8 mouse cellular contexts compared by ENCODE assay signal in the genomic region with DNA sequence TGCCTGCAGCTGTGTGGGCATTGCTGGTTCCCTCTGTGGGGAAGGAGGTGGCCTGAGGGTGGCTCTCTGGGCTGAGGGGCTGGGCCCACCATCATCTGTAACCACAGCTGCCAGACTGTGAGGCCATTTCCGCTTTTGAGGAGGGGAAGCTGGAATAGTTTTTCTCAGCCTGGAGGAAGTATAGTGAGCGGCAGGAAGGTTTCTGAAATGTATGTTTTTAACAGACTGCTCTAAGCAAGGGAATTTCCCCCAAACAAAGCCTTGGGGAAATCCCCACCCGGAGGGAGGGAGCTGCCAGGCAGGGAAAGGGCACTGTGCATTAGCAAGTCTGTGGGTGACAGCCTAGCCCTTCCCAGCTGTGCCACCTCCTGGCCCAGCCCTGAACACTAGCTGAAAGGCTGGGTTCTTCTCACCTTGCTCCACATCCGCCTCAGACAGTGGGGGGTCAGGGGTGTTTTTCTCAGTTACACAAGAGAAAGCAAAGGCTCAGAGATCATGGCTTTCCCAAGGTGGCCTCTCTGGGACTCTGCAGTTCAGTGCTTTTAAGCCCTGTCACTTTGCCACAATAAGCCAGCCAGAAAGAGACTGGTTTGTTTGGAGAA. TPM values are rescaled to one million over a fixed set of nuclear protein-coding genes. Genes with fewer than 3 reads are reported as not detected.
DNase-seq lines count a peak whose midpoint lies in the region; ATAC-seq and TF ChIP-seq lines count a peak whose summit lies in the region.

No protein-coding gene starts in this region.

- no peak for TF ChIP-seq CTCF in testis, adult 2 months (IDR thresholded peaks at IDR 0.05; ENCODE audit: control insufficient read depth, insufficient read depth, insufficient replicate concordance, low read depth, low read length)

- peaks cover 4% of the 10 kb centered on the region for H3K4me1 ChIP-seq in testis, adult 2 months (ENCODE audit: control insufficient read depth, insufficient read depth, low read length)
- H3K4me1 ChIP-seq in embryonic facial prominence, embryonic 13.5 days: peaks cover 79% of the 10 kb centered on the region
- peaks cover 71% of the 10 kb centered on the region for H3K4me1 ChIP-seq in limb, embryonic 15.5 days
- peaks cover 31% of the 10 kb centered on the region for H3K4me1 ChIP-seq in midbrain, embryonic 16.5 days (ENCODE audit: control insufficient read depth, insufficient read depth, low read length)

- no peaks in the 10 kb centered on the region for H3K9me3 ChIP-seq in embryonic facial prominence, embryonic 13.5 days
- H3K9me3 ChIP-seq in limb, embryonic 15.5 days: no peaks in the 10 kb centered on the region
- H3K9me3 ChIP-seq in midbrain, embryonic 16.5 days (replicated peaks; ENCODE audit: control insufficient read depth, low read length, poor library complexity, severe bottlenecking): no peaks in the 10 kb centered on the region

- peak overlapping the region; percentile 33 for H3K4me2 ChIP-seq in embryonic facial prominence, embryonic 13.5 days
- peak overlapping the region; percentile 20; the same call in 1 of the 2 replicates for H3K4me2 ChIP-seq in limb, embryonic 15.5 days
- no peak overlapping the region for H3K4me2 ChIP-seq in midbrain, embryonic 16.5 days (ENCODE audit: low read length)

- DNase-seq in testis, postnatal 14 days (ENCODE audit: low spot score): no peak
- DNase-seq in heart, postnatal 4 days: peak; percentile 62
- DNase-seq in thymus, postnatal 25 days: peak; percentile 83
- no peak for DNase-seq in layer of hippocampus, postnatal 25 days (ENCODE audit: extremely low spot score in 1 of 2, low spot score in 1 of 2)

- no peaks in the 10 kb centered on the region for H3K36me3 ChIP-seq in testis, adult 2 months (ENCODE audit: control insufficient read depth, insufficient read depth, low read length)
- no peaks in the 10 kb centered on the region for H3K36me3 ChIP-seq in embryonic facial prominence, embryonic 13.5 days
- no peaks in the 10 kb centered on the region for H3K36me3 ChIP-seq in limb, embryonic 15.5 days
- H3K36me3 ChIP-seq in midbrain, embryonic 16.5 days (ENCODE audit: control insufficient read depth, insufficient read depth, low read length): no peaks in the 10 kb centered on the region

- TF ChIP-seq POLR2A in testis, adult 2 months (IDR thresholded peaks at IDR 0.05; ENCODE audit: control insufficient read depth, low read depth, low read length): no peak

- H3K27ac ChIP-seq in testis, adult 2 months (ENCODE audit: control insufficient read depth, insufficient read depth, low read depth, low read length): peak overlapping the region; percentile 36
- H3K27ac ChIP-seq in embryonic facial prominence, embryonic 13.5 days: peak overlapping the region; percentile 90
- peak overlapping the region; percentile 84 for H3K27ac ChIP-seq in limb, embryonic 15.5 days
- peak overlapping the region; percentile 66 for H3K27ac ChIP-seq in midbrain, embryonic 16.5 days (ENCODE audit: low read length)

- 0 out of 2 replicates have a peak overlapping the region, but pooled peaks have one; percentile 32 for H3K9ac ChIP-seq in embryonic facial prominence, embryonic 13.5 days
- H3K9ac ChIP-seq in limb, embryonic 15.5 days: no peak overlapping the region
- peak overlapping the region; percentile 37; the same call in 1 of the 2 replicates for H3K9ac ChIP-seq in midbrain, embryonic 16.5 days (ENCODE audit: low read depth, low read length)

- WGBS in embryonic facial prominence, embryonic 13.5 days: 6% methylated on average over 4 of the region's 4 CpGs
- 11% methylated on average over 4 of the region's 4 CpGs for WGBS in limb, embryonic 15.5 days
- WGBS in midbrain, embryonic 16.5 days: 10% methylated on average over 4 of the region's 4 CpGs

- no peaks in the 10 kb centered on the region for H3K27me3 ChIP-seq in testis, adult 2 months (ENCODE audit: control insufficient read depth, insufficient read depth, low read length)
- H3K27me3 ChIP-seq in embryonic facial prominence, embryonic 13.5 days: no peaks in the 10 kb centered on the region
- no peaks in the 10 kb centered on the region for H3K27me3 ChIP-seq in limb, embryonic 15.5 days
- no peaks in the 10 kb centered on the region for H3K27me3 ChIP-seq in midbrain, embryonic 16.5 days (ENCODE audit: control insufficient read depth, insufficient read depth, low read depth, low read length)

- H3K4me3 ChIP-seq in testis, adult 2 months (ENCODE audit: control insufficient read depth, low read depth, low read length): no peak overlapping the region
- H3K4me3 ChIP-seq in embryonic facial prominence, embryonic 13.5 days: no peak overlapping the region
- H3K4me3 ChIP-seq in limb, embryonic 15.5 days: no peak overlapping the region
- no peak overlapping the region for H3K4me3 ChIP-seq in midbrain, embryonic 16.5 days (ENCODE audit: low read depth, low read length)

- ATAC-seq in embryonic facial prominence, embryonic 13.5 days (ENCODE audit: insufficient number of reproducible peaks, insufficient read depth, low FRiP score, low TSS enrichment, low read depth): peak; percentile 65
- peak; percentile 56; the same call in 1 of the 2 replicates for ATAC-seq in limb, embryonic 15.5 days (ENCODE audit: insufficient number of reproducible peaks, low FRiP score, low TSS enrichment, low read depth)
- no peak for ATAC-seq in midbrain, embryonic 16.5 days

RNA-seq across cellular contexts. Expression of gene C1qtnf9, which starts 31.2 kb away (rescaled TPM):
- 0.91 and 1.1 TPM in 2 replicates for polyA plus RNA-seq in testis, adult 2 months (2012; rRNA removed)
- 0.80 and 1.0 TPM in 2 replicates for polyA plus RNA-seq in embryonic facial prominence, embryonic 13.5 days (2015; fragmentation: Nextera tagmentation; extraction: Ambion mirVana)
- total RNA-seq in heart, postnatal 4 days (2021): 10 to 100 TPM; 13.0 to 16.1 TPM
- polyA plus RNA-seq in limb, embryonic 15.5 days (2015; fragmentation: Nextera tagmentation; extraction: Ambion mirVana): 6.3 and 7.6 TPM in 2 replicates
- not detected in 2 replicates for polyA plus RNA-seq in midbrain, embryonic 16.5 days (2015; fragmentation: Nextera tagmentation; extraction: Ambion mirVana)
- under 1 TPM; 0.31 to 0.42 TPM for total RNA-seq in layer of hippocampus, postnatal 25 days (2021)

RNA-seq across cellular contexts. Expression of gene Mipep, which starts 47.7 kb away (rescaled TPM):
- 104 and 109 TPM in 2 replicates for polyA plus RNA-seq in testis, adult 2 months (2012; rRNA removed)
- polyA plus RNA-seq in embryonic facial prominence, embryonic 13.5 days (2015; fragmentation: Nextera tagmentation; extraction: Ambion mirVana): 20.5 and 24.4 TPM in 2 replicates
- 10 to 100 TPM; 48.0 to 50.8 TPM for total RNA-seq in heart, postnatal 4 days (2021)
- polyA plus RNA-seq in limb, embryonic 15.5 days (2015; fragmentation: Nextera tagmentation; extraction: Ambion mirVana): 16.4 and 18.4 TPM in 2 replicates
- polyA plus RNA-seq in midbrain, embryonic 16.5 days (2015; fragmentation: Nextera tagmentation; extraction: Ambion mirVana): 20.3 and 20.7 TPM in 2 replicates
- total RNA-seq in layer of hippocampus, postnatal 25 days (2021): 10 to 100 TPM; 30.1 to 31.9 TPM

Comparison
In these comparisons a context has a peak if more than half of its experiments do, and no peak if none do; other contexts are left out.
1. H3K27ac ChIP-seq: peak in every context shown above with its lines; median percentile 90 in embryonic facial prominence, embryonic 13.5 days; 84 in limb, embryonic 15.5 days; 66 in midbrain, embryonic 16.5 days; 36 in testis, adult 2 months.
2. DNase-seq: peak in heart, postnatal 4 days (single experiment) and thymus, postnatal 25 days (single experiment); none in testis, postnatal 14 days (single experiment) and layer of hippocampus, postnatal 25 days (0 of 2).